Mouse (Mus musculus): ENCODE measurements at regions not wholly inside any gene's neighbourhood (a gene's known extent, or its start where the extent isn't known, plus 50 kb on each side); places are given as distances from the start of the nearest gene placed in this dataset.

DNA sequence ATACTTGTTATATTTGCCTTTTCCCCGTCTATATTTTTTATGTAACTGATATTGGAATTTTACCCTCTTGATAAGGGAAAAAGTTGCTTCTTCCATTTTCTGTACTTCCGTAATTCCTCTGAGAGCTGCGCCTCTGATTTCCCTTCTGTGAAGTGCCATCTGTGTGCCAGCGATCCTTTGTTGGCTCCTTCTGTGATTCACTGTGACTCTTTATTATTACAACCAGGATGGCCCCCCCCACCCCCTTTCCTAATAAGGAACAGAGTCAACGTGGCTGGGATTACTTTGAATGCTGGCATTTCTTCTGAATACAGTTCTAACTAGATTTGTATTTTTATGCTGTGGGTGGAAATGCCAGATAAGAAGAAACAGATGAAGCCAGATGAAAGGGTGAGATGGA, 602.9 kb upstream of the Fam92a start:
- WGBS, result 61% methylated on average over 5 of the region's 5 CpGs
- no peak overlapping the region for H3K9ac ChIP-seq (ENCODE audit: low read depth, low read length)
- H3K36me3 ChIP-seq (ENCODE audit: control insufficient read depth, insufficient read depth, low read length), result no peaks in the 10 kb centered on the region
- H3K4me2 ChIP-seq (ENCODE audit: low read depth, low read length), result no peak overlapping the region
- ATAC-seq, result no peak
- H3K4me3 ChIP-seq (ENCODE audit: low read length), result no peak overlapping the region
- H3K27me3 ChIP-seq (replicated peaks; ENCODE audit: control insufficient read depth, insufficient read depth, low read length), result no peaks in the 10 kb centered on the region
- no peaks in the 10 kb centered on the region for H3K9me3 ChIP-seq (ENCODE audit: control insufficient read depth, low read length)
- H3K27ac ChIP-seq (ENCODE audit: low read length), result no peak overlapping the region
- H3K4me1 ChIP-seq (ENCODE audit: control insufficient read depth, insufficient read depth, low read length), result 0 out of 2 replicates have a peak, but pooled peaks cover 2% of the 10 kb centered on the region

DNA sequence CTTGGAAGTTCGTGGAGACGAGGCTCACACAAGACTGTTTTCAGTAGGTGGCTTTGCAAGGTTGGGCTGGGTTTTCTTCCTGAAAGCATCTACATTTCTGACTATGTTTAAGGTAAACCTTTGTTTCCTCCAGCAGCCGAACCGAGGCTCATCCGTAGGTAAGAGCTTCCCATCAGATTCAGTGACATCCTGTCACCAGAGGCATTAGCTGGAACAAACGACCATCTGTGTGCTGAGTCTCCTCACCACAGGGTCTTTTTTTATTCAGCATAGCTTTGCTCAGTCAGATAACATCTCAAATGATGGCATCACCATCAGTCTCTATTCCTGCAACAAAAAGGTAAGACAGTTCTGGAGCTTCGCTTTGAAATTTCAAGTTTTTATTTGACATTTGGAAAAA, 601.4 kb upstream of the Fam92a start:
- Histone ChIP-seq H3K36me3 (ENCODE audit: control insufficient read depth, insufficient read depth, low read length) (no peaks in the 10 kb centered on the region), H3K9me3 (ENCODE audit: control insufficient read depth, low read length) (no peaks in the 10 kb centered on the region), H3K27me3 (replicated peaks; ENCODE audit: control insufficient read depth, insufficient read depth, low read length) (no peaks in the 10 kb centered on the region), H3K4me1 (ENCODE audit: control insufficient read depth, insufficient read depth, low read length) (0 out of 2 replicates have a peak, but pooled peaks cover 2% of the 10 kb centered on the region), H3K27ac (ENCODE audit: low read length) (no peak overlapping the region), H3K4me2 (ENCODE audit: low read depth, low read length) (no peak overlapping the region), H3K4me3 (ENCODE audit: low read length) (no peak overlapping the region), H3K9ac (ENCODE audit: low read depth, low read length) (no peak overlapping the region)
- 63% methylated on average over 7 of the region's 7 CpGs for WGBS
- no peak for ATAC-seq

DNA sequence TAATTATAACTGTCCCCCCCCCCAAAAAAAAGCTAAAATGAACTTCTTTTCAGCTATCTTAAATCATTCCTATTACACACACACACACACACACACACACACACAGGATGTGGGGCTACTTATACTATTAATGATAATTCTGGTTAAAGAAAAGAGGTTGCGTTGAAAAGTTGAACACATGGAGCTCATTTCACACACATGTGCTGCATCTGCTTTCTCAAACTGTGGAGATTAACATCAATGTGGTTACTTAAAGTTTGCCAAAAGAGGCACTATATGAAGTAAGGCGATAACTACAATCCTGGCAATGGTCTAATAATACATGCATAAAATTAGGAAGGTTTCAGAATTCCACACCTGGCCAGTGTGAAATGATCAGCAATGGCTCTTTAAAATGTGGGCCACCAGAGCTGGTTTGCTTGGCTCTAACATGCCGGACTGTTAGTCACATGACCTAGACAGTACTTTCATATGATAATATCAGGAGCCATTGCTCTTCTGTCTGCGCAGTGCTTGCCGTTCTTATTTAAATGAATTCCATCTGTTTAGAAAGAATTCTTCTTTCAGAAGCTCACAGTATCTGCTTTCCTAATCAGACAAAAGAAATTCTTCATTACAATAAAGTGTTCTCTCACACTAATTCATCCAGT, 598.4 kb upstream of the Fam92a start:
- ATAC-seq, result no peak
- H3K9ac ChIP-seq (ENCODE audit: low read depth, low read length), result no peak overlapping the region
- 82% methylated on average over 5 of the region's 5 CpGs for WGBS
- no peak overlapping the region for H3K4me2 ChIP-seq (ENCODE audit: low read depth, low read length)
- no peak overlapping the region for H3K27ac ChIP-seq (ENCODE audit: low read length)
- no peaks in the 10 kb centered on the region for H3K27me3 ChIP-seq (replicated peaks; ENCODE audit: control insufficient read depth, insufficient read depth, low read length)
- no peak overlapping the region for H3K4me3 ChIP-seq (ENCODE audit: low read length)
- H3K4me1 ChIP-seq (ENCODE audit: control insufficient read depth, insufficient read depth, low read length), result peaks cover 2% of the 10 kb centered on the region; the same call in 1 of the 2 replicates
- no peaks in the 10 kb centered on the region for H3K36me3 ChIP-seq (ENCODE audit: control insufficient read depth, insufficient read depth, low read length)
- H3K9me3 ChIP-seq (ENCODE audit: control insufficient read depth, low read length), result no peaks in the 10 kb centered on the region

DNA sequence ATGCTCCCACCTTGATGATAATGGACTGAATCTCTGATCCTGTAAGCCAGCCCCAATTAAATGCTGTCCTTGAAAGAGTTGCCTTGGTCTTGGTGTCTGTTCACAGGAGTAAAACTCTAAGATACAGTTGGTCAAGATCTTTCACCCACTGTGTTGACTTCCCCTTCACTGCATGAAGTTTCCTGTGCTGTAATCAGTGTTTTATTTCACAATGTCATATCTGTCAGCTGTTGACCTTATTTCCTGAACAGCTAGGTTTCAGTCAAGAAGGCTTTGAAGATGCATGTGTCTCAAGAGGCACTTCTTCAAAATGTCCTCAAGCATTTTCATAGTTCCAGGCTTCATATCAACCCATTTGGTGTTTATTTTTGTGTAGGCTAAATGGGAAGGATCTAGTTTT, 597.3 kb upstream of the Fam92a start:
- Histone ChIP-seq H3K9ac (ENCODE audit: low read depth, low read length) (no peak overlapping the region), H3K27ac (ENCODE audit: low read length) (no peak overlapping the region), H3K9me3 (ENCODE audit: control insufficient read depth, low read length) (no peaks in the 10 kb centered on the region), H3K4me1 (ENCODE audit: control insufficient read depth, insufficient read depth, low read length) (peaks cover 2% of the 10 kb centered on the region; the same call in 1 of the 2 replicates), H3K27me3 (replicated peaks; ENCODE audit: control insufficient read depth, insufficient read depth, low read length) (no peaks in the 10 kb centered on the region), H3K36me3 (ENCODE audit: control insufficient read depth, insufficient read depth, low read length) (no peaks in the 10 kb centered on the region), H3K4me2 (ENCODE audit: low read depth, low read length) (no peak overlapping the region), H3K4me3 (ENCODE audit: low read length) (no peak overlapping the region)
- no peak for ATAC-seq

DNA sequence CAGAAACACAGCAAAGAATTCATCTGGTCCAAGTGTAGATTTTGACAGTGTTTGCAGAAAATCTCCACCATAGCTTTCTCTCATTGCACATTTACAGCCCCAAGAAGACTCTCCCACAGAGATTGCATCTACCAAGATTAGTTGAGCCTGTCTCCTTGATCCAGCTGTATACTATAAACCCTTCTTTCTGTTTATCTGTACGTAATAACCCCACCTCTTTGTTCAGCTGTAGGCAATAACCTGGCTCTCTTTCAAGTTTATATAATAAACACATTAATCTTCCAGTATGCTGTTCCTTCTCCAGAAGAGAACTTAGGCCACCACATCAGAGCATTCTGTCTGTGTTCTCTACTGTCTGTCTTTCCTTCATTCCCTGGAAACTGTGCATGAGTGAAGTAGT, 594.9 kb upstream of the Fam92a start:
- no peak overlapping the region for H3K27ac ChIP-seq (ENCODE audit: low read length)
- H3K4me1 ChIP-seq (ENCODE audit: control insufficient read depth, insufficient read depth, low read length), result no peaks in the 10 kb centered on the region; the same call in 1 of the 2 replicates
- H3K4me3 ChIP-seq (ENCODE audit: low read length), result no peak overlapping the region
- no peak overlapping the region for H3K4me2 ChIP-seq (ENCODE audit: low read depth, low read length)
- no peaks in the 10 kb centered on the region for H3K36me3 ChIP-seq (ENCODE audit: control insufficient read depth, insufficient read depth, low read length)
- no peaks in the 10 kb centered on the region for H3K9me3 ChIP-seq (ENCODE audit: control insufficient read depth, low read length)
- WGBS, result 13% methylated on average over 1 of the region's 1 CpGs
- H3K27me3 ChIP-seq (replicated peaks; ENCODE audit: control insufficient read depth, insufficient read depth, low read length), result no peaks in the 10 kb centered on the region
- H3K9ac ChIP-seq (ENCODE audit: low read depth, low read length), result no peak overlapping the region
- ATAC-seq, result peak; percentile 81

DNA sequence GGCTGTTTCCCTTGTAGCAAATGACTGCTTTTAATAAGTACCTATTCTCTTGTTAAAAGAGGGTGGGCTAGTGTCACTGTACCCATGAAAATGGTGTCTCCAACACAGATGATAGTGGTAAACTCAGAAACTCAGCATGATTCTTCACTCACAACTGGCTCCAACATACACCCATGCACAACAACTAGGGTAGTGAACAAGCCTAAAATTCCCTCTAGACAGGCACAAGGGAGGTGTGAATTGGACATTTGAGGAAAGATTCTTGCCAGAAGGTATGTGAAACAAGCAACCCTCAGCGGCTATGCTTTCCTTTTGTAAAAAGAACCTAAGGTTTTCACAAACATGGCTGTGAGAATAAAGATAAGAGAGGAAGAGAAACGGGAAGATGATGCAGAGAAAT, 579.0 kb upstream of the Fam92a start:
- WGBS, result 85% methylated on average over 2 of the region's 2 CpGs
- Histone ChIP-seq H3K4me1 (ENCODE audit: control insufficient read depth, insufficient read depth, low read length) (no peaks in the 10 kb centered on the region), H3K27me3 (replicated peaks; ENCODE audit: control insufficient read depth, insufficient read depth, low read length) (no peaks in the 10 kb centered on the region), H3K36me3 (ENCODE audit: control insufficient read depth, insufficient read depth, low read length) (no peaks in the 10 kb centered on the region), H3K9me3 (ENCODE audit: control insufficient read depth, low read length) (no peaks in the 10 kb centered on the region), H3K9ac (ENCODE audit: low read depth, low read length) (no peak overlapping the region), H3K4me3 (ENCODE audit: low read length) (no peak overlapping the region), H3K4me2 (ENCODE audit: low read depth, low read length) (no peak overlapping the region), H3K27ac (ENCODE audit: low read length) (no peak overlapping the region)
- no peak for ATAC-seq

DNA sequence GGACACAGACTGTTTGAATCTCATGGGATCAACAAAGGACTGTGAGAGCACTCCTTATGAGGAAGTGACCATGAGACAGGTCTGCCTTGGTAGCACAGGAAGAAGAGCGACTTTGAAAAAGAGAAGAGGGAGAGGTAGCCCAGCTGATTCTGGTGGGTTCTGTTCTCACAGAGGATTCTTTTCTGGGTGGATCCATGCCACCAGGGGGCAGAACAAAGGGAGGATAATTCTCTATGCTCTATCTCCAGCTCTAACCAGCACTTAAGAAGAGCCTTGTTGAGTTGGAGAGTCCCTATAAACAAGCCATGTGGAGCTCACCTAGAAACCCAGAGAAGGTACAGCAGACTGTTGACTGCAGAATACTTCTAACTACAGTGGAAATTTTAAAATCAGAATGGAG, 578.1 kb upstream of the Fam92a start:
- no peak overlapping the region for H3K4me2 ChIP-seq (ENCODE audit: low read depth, low read length)
- H3K36me3 ChIP-seq (ENCODE audit: control insufficient read depth, insufficient read depth, low read length), result no peaks in the 10 kb centered on the region
- no peaks in the 10 kb centered on the region for H3K4me1 ChIP-seq (ENCODE audit: control insufficient read depth, insufficient read depth, low read length)
- no peaks in the 10 kb centered on the region for H3K9me3 ChIP-seq (ENCODE audit: control insufficient read depth, low read length)
- 89% methylated on average over 1 of the region's 1 CpGs for WGBS
- no peak overlapping the region for H3K27ac ChIP-seq (ENCODE audit: low read length)
- ATAC-seq, result no peak
- H3K27me3 ChIP-seq (replicated peaks; ENCODE audit: control insufficient read depth, insufficient read depth, low read length), result no peaks in the 10 kb centered on the region
- H3K4me3 ChIP-seq (ENCODE audit: low read length), result no peak overlapping the region
- no peak overlapping the region for H3K9ac ChIP-seq (ENCODE audit: low read depth, low read length)

DNA sequence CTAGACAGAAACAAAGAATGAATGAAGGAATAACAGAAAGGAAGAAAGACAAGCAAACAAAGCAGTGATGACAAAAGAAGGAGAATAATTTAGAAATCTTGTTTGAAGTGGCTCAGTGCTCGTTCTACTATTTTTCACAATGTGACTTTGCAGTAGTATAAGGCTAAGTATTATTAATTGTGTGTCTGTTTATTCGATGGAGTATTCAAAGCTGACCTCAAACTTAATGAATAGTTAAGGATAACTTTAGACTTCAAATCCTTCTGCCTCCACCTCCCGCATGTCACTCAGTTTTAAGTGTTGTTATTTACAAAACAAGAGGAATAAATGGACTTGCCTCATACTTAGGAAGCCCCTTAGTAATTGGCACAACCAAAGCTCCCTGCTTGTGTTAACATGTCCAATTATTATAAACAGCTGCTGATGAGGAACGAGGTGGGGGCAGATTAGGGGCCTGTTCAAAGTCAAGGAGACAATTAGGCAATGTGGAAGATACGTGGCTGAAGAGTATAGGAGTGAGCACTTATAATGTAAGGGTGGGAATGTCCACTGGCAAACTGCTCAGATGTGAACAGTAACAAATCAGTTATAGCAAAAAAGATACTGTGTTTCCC, 572.0 kb upstream of the Fam92a start:
- Histone ChIP-seq H3K9me3 (ENCODE audit: control insufficient read depth, low read length) (no peaks in the 10 kb centered on the region), H3K27ac (ENCODE audit: low read length) (no peak overlapping the region), H3K4me1 (ENCODE audit: control insufficient read depth, insufficient read depth, low read length) (no peaks in the 10 kb centered on the region), H3K4me3 (ENCODE audit: low read length) (no peak overlapping the region), H3K36me3 (ENCODE audit: control insufficient read depth, insufficient read depth, low read length) (no peaks in the 10 kb centered on the region), H3K9ac (ENCODE audit: low read depth, low read length) (no peak overlapping the region), H3K27me3 (replicated peaks; ENCODE audit: control insufficient read depth, insufficient read depth, low read length) (no peaks in the 10 kb centered on the region), H3K4me2 (ENCODE audit: low read depth, low read length) (no peak overlapping the region)
- no peak for ATAC-seq
- WGBS, result 63% methylated on average over 5 of the region's 5 CpGs

DNA sequence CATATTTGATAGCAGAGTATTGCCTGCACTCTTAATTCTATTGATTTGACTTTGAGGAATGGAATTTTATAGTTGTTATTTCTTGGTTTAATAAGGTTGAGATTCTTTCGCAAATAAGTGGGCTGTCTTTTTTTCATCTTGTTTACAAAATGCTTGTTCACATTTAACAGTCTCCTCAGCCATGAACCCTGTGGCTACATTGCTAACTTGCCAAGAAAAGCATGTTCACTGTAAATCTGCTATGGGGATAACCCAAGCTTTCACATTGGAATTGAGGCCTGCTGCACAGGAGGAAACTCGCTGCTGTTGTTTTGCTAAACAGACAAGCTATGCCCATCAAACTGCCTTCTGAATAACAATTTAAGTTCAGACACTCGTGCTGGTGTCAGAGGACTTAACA, 564.6 kb upstream of the Fam92a start:
- WGBS, result 74% methylated on average over 3 of the region's 3 CpGs
- no peaks in the 10 kb centered on the region for H3K27me3 ChIP-seq (replicated peaks; ENCODE audit: control insufficient read depth, insufficient read depth, low read length)
- no peak overlapping the region for H3K4me3 ChIP-seq (ENCODE audit: low read length)
- no peaks in the 10 kb centered on the region for H3K4me1 ChIP-seq (ENCODE audit: control insufficient read depth, insufficient read depth, low read length)
- H3K27ac ChIP-seq (ENCODE audit: low read length), result no peak overlapping the region
- no peak for ATAC-seq
- no peaks in the 10 kb centered on the region for H3K36me3 ChIP-seq (ENCODE audit: control insufficient read depth, insufficient read depth, low read length)
- H3K9me3 ChIP-seq (ENCODE audit: control insufficient read depth, low read length), result no peaks in the 10 kb centered on the region
- H3K4me2 ChIP-seq (ENCODE audit: low read depth, low read length), result no peak overlapping the region
- no peak overlapping the region for H3K9ac ChIP-seq (ENCODE audit: low read depth, low read length)

DNA sequence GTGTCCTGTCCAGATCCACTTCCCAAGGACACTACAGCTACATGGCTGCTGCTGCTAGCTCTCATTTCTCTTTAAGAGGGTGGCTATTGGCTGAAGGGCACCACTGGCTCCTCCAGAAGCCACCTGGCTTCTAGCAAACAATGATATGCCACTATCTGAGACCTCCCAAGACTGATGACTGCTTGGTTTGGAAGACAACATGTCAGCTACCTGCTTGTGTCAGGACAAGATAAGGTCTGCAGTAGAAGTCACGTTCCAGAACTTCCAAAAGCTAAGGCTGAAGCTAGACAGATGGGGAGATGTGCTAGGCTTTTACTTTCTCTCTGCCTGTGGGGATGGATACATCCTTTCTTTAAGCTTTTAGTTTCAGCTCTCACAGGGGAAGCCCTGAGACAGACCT, 528.4 kb upstream of the Fam92a start:
- no peak for ATAC-seq
- Histone ChIP-seq H3K9me3 (ENCODE audit: control insufficient read depth, low read length) (no peaks in the 10 kb centered on the region), H3K4me1 (ENCODE audit: control insufficient read depth, insufficient read depth, low read length) (no peaks in the 10 kb centered on the region), H3K4me3 (ENCODE audit: low read length) (no peak overlapping the region), H3K9ac (ENCODE audit: low read depth, low read length) (no peak overlapping the region), H3K27ac (ENCODE audit: low read length) (no peak overlapping the region), H3K36me3 (ENCODE audit: control insufficient read depth, insufficient read depth, low read length) (no peaks in the 10 kb centered on the region), H3K27me3 (replicated peaks; ENCODE audit: control insufficient read depth, insufficient read depth, low read length) (no peaks in the 10 kb centered on the region), H3K4me2 (ENCODE audit: low read depth, low read length) (no peak overlapping the region)
- 81% methylated on average over 1 of the region's 1 CpGs for WGBS

Data from intestine, embryonic 16.5 days (tissue).